Mouse (Mus musculus) stomach, postnatal 0 days (tissue): ENCODE data around the gene Mettl21a. TPM values are rescaled to one million over a fixed set of nuclear protein-coding genes. Genes with fewer than 3 reads are reported as not detected.
A peak's percentile ranks its signal among the peaks of the same experiment; 100 is the strongest.

Experiments used
- ATAC-seq: fragments of 200-750 bp; cut with Nextera tagmentation; 2 replicates; pipeline ENCODE4 v1.8.0; 2017; ENCODE audit not compliant: low FRiP score, low TSS enrichment
- DNase-seq: peaks from one replicate; pipeline ENCODE4 v3.0.0-alpha.2; 2016; ENCODE audit warnings: low spot score
- H3K27ac ChIP-seq: fragments of 300-500 bp; sonication (generic); replicated peaks from 2 replicates; pipeline ENCODE4 v1.5.1; 2014; ENCODE audit warnings: mild to moderate bottlenecking, control low read depth
- H3K27me3 ChIP-seq: fragments of 300-500 bp; sonication (generic); 2 replicates; pipeline ENCODE4 v1.6.1; 2014; ENCODE audit warnings: low read length; ENCODE audit not compliant: control insufficient read depth, insufficient read depth
- H3K36me3 ChIP-seq: fragments of 300-500 bp; sonication (generic); 2 replicates; pipeline ENCODE4 v1.6.1; 2014; ENCODE audit warnings: low read length, mixed read lengths; ENCODE audit not compliant: control insufficient read depth, insufficient read depth
- H3K4me1 ChIP-seq: fragments of 300-500 bp; sonication (generic); replicated peaks from 2 replicates; pipeline ENCODE4 v1.6.1; 2014; ENCODE audit warnings: antibody characterized with exemption; ENCODE audit not compliant: control insufficient read depth, insufficient read depth
- H3K4me2 ChIP-seq: fragments of 300-500 bp; sonication (generic); replicated peaks from 2 replicates; pipeline ENCODE4 v1.6.1; 2014; ENCODE audit warnings: low read depth, mild to moderate bottlenecking, control low read depth, moderate library complexity
- H3K4me3 ChIP-seq: fragments of 300-500 bp; sonication (generic); 2 replicates; pipeline ENCODE4 v1.5.1; 2014; ENCODE audit warnings: low read depth, low read length, control low read depth
- H3K9ac ChIP-seq: fragments of 300-500 bp; sonication (generic); 2 replicates; pipeline ENCODE4 v1.6.1; 2014; ENCODE audit warnings: mild to moderate bottlenecking, low read length, control low read depth, mixed read lengths
- H3K9me3 ChIP-seq: fragments of 300-500 bp; sonication (generic); 2 replicates; pipeline ENCODE4 v1.6.1; 2016; ENCODE audit warnings: low read length; ENCODE audit not compliant: control insufficient read depth
- CTCF ChIP-seq: IDR thresholded peaks from 2 replicates; pipeline ENCODE4 v1.5.1; 2016; ENCODE audit warnings: antibody characterized with exemption, low read depth, mild to moderate bottlenecking, moderate library complexity
- EP300 ChIP-seq: optimal IDR thresholded peaks from 2 replicates; pipeline ENCODE3; 2016; ENCODE audit warnings: antibody characterized with exemption
- WGBS: fragments of 180-500 bp; shearing (Covaris S2); extraction: QIAGEN DNeasy Blood & Tissue Kit; methylation state at CpG from one replicate; pipeline ENCODE4 v1.1.7; 2014; 5-methylcytosine and 5-hydroxymethylcytosine counted together
- polyA plus RNA-seq: library from polyadenylated mRNA; unstranded; fragments of >200 nt; fragmentation: Nextera tagmentation; extraction: Ambion mirVana; gene quantifications from 2 replicates; pipeline ENCODE4 v1.2.1, GENCODE M21; 2015

The Mettl21a gene
- 14.8 and 15.0 TPM in 2 replicates for polyA plus RNA-seq

- Histone ChIP-seq H3K4me2 (peak within 1 kb of the TSS; percentile 85), H3K36me3 (no peaks in the 10 kb centered on the region; the same call in 1 of the 2 replicates), H3K27ac (peak within 1 kb of the TSS; percentile 98), H3K27me3 (no peaks in the 10 kb centered on the region), H3K4me1 (0 out of 2 replicates have a peak, but pooled peaks cover 2% of the 10 kb centered on the region), H3K9me3 (no peaks in the 10 kb centered on the region), H3K9ac (peak within 1 kb of the TSS; percentile 93), H3K4me3 (peak within 1 kb of the TSS; percentile 82)
- under 1% methylated on average over 71 of the region's 72 CpGs for WGBS
- DNase-seq: peak; percentile 92
- no peak for TF ChIP-seq CTCF
- TF ChIP-seq EP300: no peak
- peak; percentile 95 for ATAC-seq
These were observed at the start of gene Mettl21a for GRCm38 (mm10) chr1:64616881-64617714. Gene Mettl21a (minus strand): TSS chr1:64617242.

- no peak overlapping the region for H3K4me2 ChIP-seq
- no peaks in the 10 kb centered on the region for H3K4me1 ChIP-seq
- no peak overlapping the region for H3K9ac ChIP-seq
- no peak for TF ChIP-seq CTCF
- no peak for TF ChIP-seq EP300
- ATAC-seq (no peak), DNase-seq (no peak)
- no peak overlapping the region for H3K27ac ChIP-seq
- no peak overlapping the region for H3K4me3 ChIP-seq
- no peaks in the 10 kb centered on the region for H3K9me3 ChIP-seq
- H3K27me3 ChIP-seq: no peaks in the 10 kb centered on the region
- 41% methylated on average over 7 of the region's 7 CpGs for WGBS
- no peaks in the 10 kb centered on the region for H3K36me3 ChIP-seq
These were observed 41.8 kb upstream of the Mettl21a start for GRCm38 (mm10) chr1:64658876-64659275.

GRCm38 (mm10) chr1:64656423-64657129 is 39.5 kb upstream of the Mettl21a start:
- Histone ChIP-seq H3K4me1 (no peaks in the 10 kb centered on the region), H3K27ac (no peak overlapping the region), H3K36me3 (no peaks in the 10 kb centered on the region), H3K27me3 (no peaks in the 10 kb centered on the region), H3K4me3 (no peak overlapping the region), H3K9me3 (no peaks in the 10 kb centered on the region), H3K9ac (no peak overlapping the region), H3K4me2 (no peak overlapping the region)
- ATAC-seq (no peak), DNase-seq (no peak)
- WGBS: 69% methylated on average over 3 of the region's 3 CpGs
- TF ChIP-seq CTCF: no peak
- TF ChIP-seq EP300: no peak

DNA sequence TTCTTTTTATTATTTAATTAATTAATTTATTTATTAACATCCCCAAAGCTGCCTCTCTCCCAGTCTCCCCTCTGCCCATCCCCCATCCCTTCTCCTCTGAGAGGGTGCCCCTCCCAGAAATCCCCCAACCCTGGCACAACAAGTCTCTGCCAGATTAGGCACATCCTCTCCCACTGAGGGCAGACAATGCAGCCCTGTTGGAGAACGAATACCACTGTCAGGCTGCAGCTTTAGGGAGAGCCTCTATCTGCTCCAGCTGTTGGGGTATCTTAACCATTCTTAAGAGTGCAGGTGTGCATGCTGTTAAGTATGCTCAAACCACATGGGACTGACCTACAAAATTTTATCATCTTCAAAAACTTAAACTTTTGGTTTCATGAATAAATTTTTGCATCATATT is 38.4 kb upstream of the Mettl21a start:
- TF ChIP-seq EP300 (no peak), CTCF (no peak)
- H3K36me3 ChIP-seq: no peaks in the 10 kb centered on the region
- no peak overlapping the region for H3K4me2 ChIP-seq
- no peak overlapping the region for H3K9ac ChIP-seq
- no peak overlapping the region for H3K4me3 ChIP-seq
- no peaks in the 10 kb centered on the region for H3K4me1 ChIP-seq
- ATAC-seq: no peak
- DNase-seq: no peak
- H3K27ac ChIP-seq: no peak overlapping the region
- H3K9me3 ChIP-seq: no peaks in the 10 kb centered on the region
- 45% methylated on average over 1 of the region's 1 CpGs for WGBS
- H3K27me3 ChIP-seq: no peaks in the 10 kb centered on the region

DNA sequence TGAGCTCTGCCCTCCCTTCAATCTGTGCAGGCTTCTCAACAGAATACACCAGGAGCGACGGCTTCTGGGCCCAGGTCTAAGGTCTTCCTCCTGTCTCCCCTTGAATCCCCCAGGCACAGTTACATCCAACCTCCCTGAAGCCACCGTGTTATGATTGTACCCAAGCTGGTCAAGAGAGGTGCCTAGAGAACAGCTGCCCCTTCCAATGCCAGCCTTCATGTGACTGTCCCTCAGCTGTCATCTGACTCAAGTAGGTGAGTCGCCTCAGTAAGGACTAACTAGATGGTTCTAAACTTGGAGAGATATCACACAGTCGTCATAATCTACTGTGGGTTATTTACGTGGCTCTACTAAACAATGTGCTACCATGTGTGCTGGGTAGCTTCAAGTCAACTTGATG is 36.7 kb upstream of the Mettl21a start:
- H3K4me3 ChIP-seq: no peak overlapping the region
- 92% methylated on average over 6 of the region's 6 CpGs for WGBS
- no peak for ATAC-seq

More for the DNA sequence above, 36.7 kb upstream of the Mettl21a start:
- H3K4me2 ChIP-seq: no peak overlapping the region
- no peaks in the 10 kb centered on the region for H3K4me1 ChIP-seq
- no peaks in the 10 kb centered on the region for H3K27me3 ChIP-seq
- DNase-seq: no peak
- H3K9ac ChIP-seq: no peak overlapping the region
- H3K27ac ChIP-seq: no peak overlapping the region
- TF ChIP-seq CTCF (no peak), EP300 (no peak)
- no peaks in the 10 kb centered on the region for H3K9me3 ChIP-seq
- no peaks in the 10 kb centered on the region for H3K36me3 ChIP-seq
